Mouse (Mus musculus) erythroblast, embryonic 14.5 days (primary cell): Measurements from ENCODE around the gene Ptprg.

Experiments used
- GATA1 ChIP-seq: IDR thresholded peaks from 2 replicates; pipeline ENCODE4 v1.6.1; 2012; ENCODE audit warnings: low read length, inconsistent platforms, mixed read lengths
- TAL1 ChIP-seq: IDR thresholded peaks from 3 replicates; pipeline ENCODE4 v1.6.1; 2012; ENCODE audit warnings: low read length, inconsistent platforms, mixed read lengths

GRCm38 (mm10) chr14:11620314-11620713 is 67.0 kb downstream of the Ptprg start:
- TF ChIP-seq GATA1 (no peak), TAL1 (no peak)
